Mouse (Mus musculus) stomach, embryonic 15.5 days (tissue): ENCODE results near the gene Kansl1. TPM values are rescaled to one million over a fixed set of nuclear protein-coding genes. Genes with fewer than 3 reads are reported as not detected.

Source experiments
- ATAC-seq: fragments of 200-750 bp; cut with Nextera tagmentation; 2 replicates; pipeline ENCODE4 v1.8.0; 2017; ENCODE audit warnings: low read depth, moderate number of reproducible peaks, moderate TSS enrichment; ENCODE audit not compliant: insufficient read depth, low FRiP score
- H3K27ac ChIP-seq: fragments of 300-500 bp; sonication (generic); 2 replicates; pipeline ENCODE4 v1.5.1; 2015; ENCODE audit warnings: mild to moderate bottlenecking, inconsistent platforms
- H3K27me3 ChIP-seq: fragments of 300-500 bp; sonication (generic); replicated peaks from 2 replicates; pipeline ENCODE4 v1.6.1; 2015; ENCODE audit warnings: inconsistent platforms
- H3K36me3 ChIP-seq: fragments of 300-500 bp; sonication (generic); 2 replicates; pipeline ENCODE4 v1.6.1; 2015; ENCODE audit warnings: inconsistent platforms
- H3K4me1 ChIP-seq: fragments of 300-500 bp; sonication (generic); 2 replicates; pipeline ENCODE4 v1.6.1; 2015; ENCODE audit warnings: inconsistent platforms
- H3K4me2 ChIP-seq: fragments of 300-500 bp; sonication (generic); 2 replicates; pipeline ENCODE4 v1.6.1; 2015; ENCODE audit warnings: mild to moderate bottlenecking, inconsistent platforms
- H3K4me3 ChIP-seq: fragments of 300-500 bp; sonication (generic); replicated peaks from 2 replicates; pipeline ENCODE4 v1.5.1; 2015; ENCODE audit warnings: inconsistent platforms
- H3K9ac ChIP-seq: fragments of 300-500 bp; sonication (generic); 2 replicates; pipeline ENCODE4 v1.6.1; 2015; ENCODE audit warnings: inconsistent platforms
- H3K9me3 ChIP-seq: fragments of 300-500 bp; sonication (generic); 2 replicates; pipeline ENCODE4 v1.6.1; 2016; ENCODE audit warnings: inconsistent platforms
- WGBS: fragments of 180-500 bp; shearing (Covaris S2); methylation state at CpG from one replicate; pipeline ENCODE4 v1.1.7; 2015; 5-methylcytosine and 5-hydroxymethylcytosine counted together
- polyA plus RNA-seq: library from polyadenylated mRNA; unstranded; fragments of >200 nt; fragmentation: Nextera tagmentation; extraction: Ambion mirVana; gene quantifications from 2 replicates; pipeline ENCODE4 v1.2.1, GENCODE M21; 2015

Kansl1 gene
- polyA plus RNA-seq, 1 experiment from 2014 or later: 16.6 TPM

DNA sequence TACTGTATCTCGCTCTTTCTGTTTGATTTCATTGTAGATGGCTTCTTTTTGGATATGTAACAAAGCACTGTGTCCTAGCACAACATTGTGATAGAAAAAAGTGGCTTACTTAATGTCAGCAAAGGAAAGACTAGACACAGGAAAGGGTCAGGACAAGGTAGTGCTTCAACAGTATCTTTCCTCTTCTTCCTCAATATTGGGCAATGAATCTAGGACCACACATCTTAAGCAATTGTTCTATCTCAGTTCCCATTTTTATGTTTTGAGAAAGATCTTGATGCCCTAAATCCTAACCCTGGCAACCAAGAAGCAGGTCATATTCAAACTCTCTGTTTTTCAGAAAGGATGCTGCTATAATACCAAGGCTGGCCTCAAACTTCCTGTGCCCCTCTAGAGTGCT, 81.4 kb downstream of the Kansl1 start:
- no peak for ATAC-seq
- Histone ChIP-seq H3K9ac (no peak overlapping the region), H3K4me2 (no peak overlapping the region), H3K4me3 (no peak overlapping the region), H3K27me3 (no peaks in the 10 kb centered on the region), H3K27ac (no peak overlapping the region), H3K9me3 (no peaks in the 10 kb centered on the region), H3K36me3 (no peaks in the 10 kb centered on the region), H3K4me1 (no peaks in the 10 kb centered on the region)
- 93% methylated on average over 1 of the region's 1 CpGs for WGBS

DNA sequence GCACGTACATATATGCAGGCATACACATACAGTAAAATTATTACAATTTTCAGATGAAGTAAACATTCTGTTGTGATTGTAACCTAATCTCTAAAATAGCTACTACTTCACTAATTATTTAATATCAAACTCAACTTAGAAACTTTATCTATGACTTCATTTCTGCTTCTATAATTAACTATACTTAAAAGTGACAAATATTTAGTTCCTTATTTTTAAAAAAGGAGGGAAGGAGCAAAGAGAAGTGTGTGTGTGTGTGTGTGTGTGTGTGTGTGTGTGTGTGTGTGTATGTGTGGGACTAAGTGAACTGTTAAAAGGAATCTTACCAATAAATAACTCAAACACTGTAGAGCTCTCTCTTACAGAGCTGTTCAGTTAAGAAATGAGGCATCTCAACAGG, 82.1 kb downstream of the Kansl1 start:
- WGBS: 91% methylated on average over 1 of the region's 1 CpGs

DNA sequence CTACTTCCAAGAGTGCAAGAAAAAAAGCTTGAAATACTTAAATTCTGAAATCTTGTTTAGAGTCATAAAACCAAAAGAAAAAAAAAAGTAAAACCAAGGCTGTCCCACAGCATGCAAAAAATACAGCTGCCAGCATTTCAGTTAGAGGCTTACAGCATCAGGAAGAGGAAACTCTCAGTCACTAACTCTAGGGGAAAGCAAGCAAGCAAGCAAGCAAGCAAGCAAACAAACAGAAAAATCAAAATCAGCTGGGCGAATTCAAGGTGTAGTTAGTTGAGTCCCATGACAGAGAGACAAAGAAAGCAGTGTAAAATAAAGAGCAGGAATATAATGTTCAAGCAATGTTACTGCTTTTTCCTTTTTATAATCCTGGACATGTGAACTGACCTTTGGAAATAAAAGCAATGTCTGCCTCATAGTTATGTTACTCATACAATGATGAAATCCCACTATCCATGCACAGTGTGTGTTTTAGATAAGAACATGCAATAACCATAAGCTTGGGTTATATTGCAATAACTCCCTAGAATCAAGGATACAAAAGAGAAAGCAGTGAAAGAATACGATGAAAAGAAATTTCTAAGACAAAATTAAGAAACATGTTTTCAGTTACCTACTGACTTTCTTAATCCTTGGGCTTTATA, 85.4 kb downstream of the Kansl1 start:
- no peak overlapping the region for H3K27ac ChIP-seq
- 80% methylated on average over 2 of the region's 2 CpGs for WGBS
- ATAC-seq: no peak

More for the DNA sequence above, 82.1 kb downstream of the Kansl1 start:
- Histone ChIP-seq H3K4me3 (no peak overlapping the region), H3K4me1 (no peaks in the 10 kb centered on the region), H3K4me2 (no peak overlapping the region), H3K27ac (no peak overlapping the region), H3K27me3 (no peaks in the 10 kb centered on the region), H3K9me3 (no peaks in the 10 kb centered on the region), H3K36me3 (no peaks in the 10 kb centered on the region), H3K9ac (no peak overlapping the region)
- no peak for ATAC-seq

DNA sequence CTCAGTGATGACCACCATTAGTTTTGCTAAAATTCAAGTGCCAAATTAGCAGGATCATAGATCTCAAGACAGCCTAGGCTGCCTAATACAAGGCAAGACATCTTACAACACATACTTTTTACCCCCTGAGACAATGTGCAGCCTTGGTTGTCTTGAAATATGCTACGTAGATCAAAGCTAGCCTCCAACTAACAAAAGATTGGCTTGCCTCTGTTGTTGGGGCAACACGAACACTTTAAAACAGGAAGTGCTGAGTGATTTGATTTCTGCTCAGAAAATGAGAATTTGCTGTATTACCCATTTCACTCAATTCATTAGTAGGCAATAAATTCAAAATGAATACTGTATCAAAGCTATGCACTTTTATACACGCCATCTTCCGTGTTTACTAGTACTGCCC, 86.8 kb downstream of the Kansl1 start:
- ATAC-seq: no peak
- H3K4me2 ChIP-seq: no peak overlapping the region
- H3K36me3 ChIP-seq: no peaks in the 10 kb centered on the region
- H3K9me3 ChIP-seq: no peaks in the 10 kb centered on the region
- no peaks in the 10 kb centered on the region for H3K4me1 ChIP-seq
- H3K4me3 ChIP-seq: no peak overlapping the region
- no peak overlapping the region for H3K27ac ChIP-seq
- no peaks in the 10 kb centered on the region for H3K27me3 ChIP-seq
- WGBS: 82% methylated on average over 4 of the region's 4 CpGs
- H3K9ac ChIP-seq: no peak overlapping the region

More for the DNA sequence above, 85.4 kb downstream of the Kansl1 start:
- Histone ChIP-seq H3K4me3 (no peak overlapping the region), H3K36me3 (no peaks in the 10 kb centered on the region), H3K9ac (no peak overlapping the region), H3K9me3 (no peaks in the 10 kb centered on the region), H3K4me2 (no peak overlapping the region), H3K4me1 (no peaks in the 10 kb centered on the region), H3K27me3 (no peaks in the 10 kb centered on the region)

DNA sequence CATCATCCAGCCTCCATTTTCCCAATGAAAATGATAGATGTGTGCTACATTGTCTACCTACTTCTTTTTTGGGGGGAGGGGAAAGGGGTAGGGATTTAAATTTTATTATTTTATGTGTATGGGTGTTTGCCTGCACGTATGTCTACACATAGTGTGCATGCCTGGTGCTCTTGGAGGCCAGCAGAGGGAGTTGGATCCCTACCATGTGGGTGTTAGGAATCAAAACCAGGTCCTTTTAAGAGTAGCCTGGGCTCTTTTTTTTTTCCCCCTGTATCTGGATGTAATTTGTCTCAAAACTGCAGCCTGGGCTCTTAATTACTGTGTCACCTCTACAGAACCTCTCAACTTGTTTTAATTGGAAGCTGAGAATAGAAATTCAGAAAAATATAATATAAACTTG, 89.0 kb downstream of the Kansl1 start:
- Histone ChIP-seq H3K27ac (no peak overlapping the region), H3K9ac (no peak overlapping the region), H3K4me2 (no peak overlapping the region), H3K36me3 (peaks cover under 1% of the 10 kb centered on the region; the same call in 1 of the 2 replicates), H3K27me3 (no peaks in the 10 kb centered on the region), H3K9me3 (no peaks in the 10 kb centered on the region), H3K4me3 (no peak overlapping the region), H3K4me1 (no peaks in the 10 kb centered on the region)
- 87% methylated on average over 1 of the region's 1 CpGs for WGBS
- ATAC-seq: no peak

DNA sequence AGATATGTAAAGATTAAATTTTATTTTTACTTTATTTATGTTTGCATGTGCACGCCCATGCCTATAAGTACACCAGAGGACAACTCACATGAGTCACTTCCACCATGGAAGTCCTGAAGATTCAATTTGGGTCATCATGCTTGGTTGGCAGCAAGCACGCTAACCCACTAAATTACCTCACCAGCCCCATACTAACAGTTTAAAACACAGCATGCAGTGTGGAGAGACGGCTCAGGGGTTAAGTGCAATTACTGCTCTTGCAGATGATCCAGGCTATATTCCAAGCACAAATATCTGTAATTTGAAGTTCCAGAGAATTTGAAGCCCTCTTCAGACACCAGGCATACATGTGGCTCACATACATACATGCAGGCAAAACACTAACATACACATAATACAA, 92.4 kb downstream of the Kansl1 start:
- Histone ChIP-seq H3K36me3 (peaks cover 13% of the 10 kb centered on the region), H3K9ac (no peak overlapping the region), H3K4me2 (no peak overlapping the region), H3K4me1 (no peaks in the 10 kb centered on the region), H3K4me3 (no peak overlapping the region), H3K27me3 (no peaks in the 10 kb centered on the region), H3K9me3 (no peaks in the 10 kb centered on the region), H3K27ac (no peak overlapping the region)
- WGBS: 89% methylated on average over 3 of the region's 3 CpGs
- ATAC-seq: no peak

DNA sequence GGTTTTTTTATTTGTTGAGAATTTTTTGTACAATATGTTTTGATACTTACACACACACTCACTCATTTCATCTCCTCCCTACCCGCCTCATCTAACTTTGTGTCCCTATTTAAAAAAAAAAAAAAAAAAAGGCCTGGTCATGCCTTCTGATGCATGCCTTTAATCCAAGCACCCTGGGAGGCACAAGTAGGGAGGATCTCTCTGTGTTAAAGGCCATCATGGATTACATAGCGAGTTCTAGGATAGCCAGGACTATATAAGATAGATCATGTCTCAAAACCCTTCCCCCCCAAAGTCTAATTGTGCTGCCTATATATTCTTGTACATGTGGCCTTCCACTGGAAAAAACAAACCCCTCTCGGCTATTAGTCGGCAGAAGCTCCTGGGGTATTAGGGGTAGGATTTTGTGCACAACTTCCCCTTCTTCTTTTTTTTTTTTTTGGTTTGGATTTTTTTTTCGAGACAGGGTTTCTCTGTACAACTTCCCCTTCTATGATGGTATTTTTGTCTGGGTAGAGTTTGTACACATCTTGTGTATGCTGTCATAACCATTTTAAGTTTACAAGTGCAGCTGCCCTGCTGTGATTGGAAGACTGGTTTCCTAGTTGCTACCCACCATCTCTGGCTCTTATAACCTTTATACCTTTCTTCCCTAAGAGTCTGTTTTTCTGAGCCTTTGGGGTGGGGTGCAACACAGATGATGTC, 101.0 kb downstream of the Kansl1 start:
- Histone ChIP-seq H3K9ac (no peak overlapping the region), H3K9me3 (no peaks in the 10 kb centered on the region), H3K4me2 (no peak overlapping the region), H3K27ac (no peak overlapping the region), H3K27me3 (no peaks in the 10 kb centered on the region), H3K4me1 (no peaks in the 10 kb centered on the region), H3K36me3 (no peaks in the 10 kb centered on the region), H3K4me3 (no peak overlapping the region)
- ATAC-seq: no peak
- WGBS: 83% methylated on average over 5 of the region's 5 CpGs

DNA sequence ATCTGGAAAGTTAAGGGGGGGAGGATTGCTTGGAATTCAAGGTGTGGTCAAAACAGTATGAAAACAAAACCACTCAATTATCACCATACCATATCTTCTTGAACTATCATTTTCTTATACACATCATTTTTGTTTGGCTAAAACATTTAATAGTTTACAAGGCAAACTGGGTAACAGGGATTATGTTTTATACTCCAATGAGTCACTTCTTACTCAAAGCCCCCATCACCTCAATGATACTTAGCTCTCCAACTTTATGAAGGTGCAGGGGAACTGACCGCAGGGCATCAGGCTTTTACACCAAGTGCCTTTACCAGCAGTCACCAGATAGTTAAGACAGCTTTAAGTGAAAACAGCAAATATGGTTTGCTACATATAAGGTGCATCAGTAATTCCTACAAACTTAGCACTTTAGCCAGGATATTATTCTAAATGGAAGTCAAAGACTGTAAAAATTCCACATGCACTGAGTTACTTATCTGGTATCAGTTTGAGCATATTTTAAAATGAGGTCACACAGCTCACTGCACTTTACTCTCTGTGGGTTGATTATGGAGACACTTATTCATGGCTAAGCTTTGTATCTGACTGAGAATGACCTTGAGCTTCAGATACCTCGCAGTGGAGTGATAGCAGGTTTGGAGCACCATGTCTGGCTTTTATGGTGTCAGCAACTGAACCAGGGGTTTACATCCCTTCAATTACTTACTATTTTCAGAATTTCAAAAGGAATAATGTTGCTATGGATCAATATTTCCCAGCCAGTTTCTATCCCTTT, 104.6 kb downstream of the Kansl1 start:
- H3K27ac ChIP-seq: no peak overlapping the region
- no peaks in the 10 kb centered on the region for H3K4me1 ChIP-seq
- H3K9ac ChIP-seq: no peak overlapping the region
- no peak overlapping the region for H3K4me2 ChIP-seq
- H3K36me3 ChIP-seq: no peaks in the 10 kb centered on the region
- no peak overlapping the region for H3K4me3 ChIP-seq
- no peaks in the 10 kb centered on the region for H3K9me3 ChIP-seq
- H3K27me3 ChIP-seq: no peaks in the 10 kb centered on the region
- WGBS: 86% methylated on average over 2 of the region's 2 CpGs
- ATAC-seq: no peak

DNA sequence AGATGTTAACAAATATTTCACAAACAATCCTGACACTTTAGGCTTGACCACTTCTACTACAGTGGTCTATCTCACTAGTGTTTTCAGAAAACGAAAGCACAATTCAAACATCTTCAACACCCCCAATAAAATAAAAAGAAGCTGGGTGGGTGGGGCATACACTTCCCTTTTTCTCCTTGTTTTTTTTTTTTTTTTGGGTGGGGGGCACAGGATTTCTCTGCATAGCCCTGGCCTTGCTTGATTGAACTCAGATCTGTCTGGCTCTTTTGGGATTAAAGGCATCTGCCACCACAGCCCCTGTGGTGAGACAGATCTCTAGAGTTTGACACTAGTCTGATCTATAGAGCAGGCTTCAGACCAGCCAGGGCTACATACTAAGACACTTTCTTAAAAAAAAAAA, 106.0 kb downstream of the Kansl1 start:
- Histone ChIP-seq H3K9me3 (no peaks in the 10 kb centered on the region), H3K4me2 (no peak overlapping the region), H3K9ac (no peak overlapping the region), H3K27ac (no peak overlapping the region), H3K4me1 (no peaks in the 10 kb centered on the region), H3K27me3 (no peaks in the 10 kb centered on the region), H3K4me3 (no peak overlapping the region), H3K36me3 (no peaks in the 10 kb centered on the region)
- 94% methylated on average over 1 of the region's 1 CpGs for WGBS
- no peak for ATAC-seq

DNA sequence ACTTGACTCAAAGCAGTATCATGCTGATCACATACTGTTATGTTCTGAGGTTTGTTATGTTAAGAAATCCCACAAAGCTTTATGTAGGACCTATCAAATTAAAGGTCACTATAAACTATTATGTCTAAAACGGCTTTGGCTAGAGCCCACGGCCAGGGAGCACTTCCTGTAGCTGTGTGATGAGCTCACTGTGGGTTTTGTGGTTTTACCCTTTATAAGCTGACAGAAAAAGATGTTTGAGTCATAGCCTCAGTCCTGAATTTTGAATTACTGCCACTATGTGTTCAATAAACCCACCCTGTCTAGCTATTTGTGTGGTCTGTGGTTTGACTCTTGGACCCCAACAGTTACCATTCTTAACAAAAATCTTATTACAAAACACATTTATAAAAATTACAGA, 106.9 kb downstream of the Kansl1 start:
- WGBS: 27% methylated on average over 2 of the region's 2 CpGs
- 0 out of 2 replicates have a peak, but pooled peaks cover 1% of the 10 kb centered on the region for H3K36me3 ChIP-seq
- no peak overlapping the region for H3K4me3 ChIP-seq
- H3K4me1 ChIP-seq: no peaks in the 10 kb centered on the region
- no peak overlapping the region for H3K4me2 ChIP-seq
- no peak overlapping the region for H3K27ac ChIP-seq
- no peaks in the 10 kb centered on the region for H3K27me3 ChIP-seq
- no peak for ATAC-seq
- H3K9ac ChIP-seq: no peak overlapping the region
- H3K9me3 ChIP-seq: no peaks in the 10 kb centered on the region

DNA sequence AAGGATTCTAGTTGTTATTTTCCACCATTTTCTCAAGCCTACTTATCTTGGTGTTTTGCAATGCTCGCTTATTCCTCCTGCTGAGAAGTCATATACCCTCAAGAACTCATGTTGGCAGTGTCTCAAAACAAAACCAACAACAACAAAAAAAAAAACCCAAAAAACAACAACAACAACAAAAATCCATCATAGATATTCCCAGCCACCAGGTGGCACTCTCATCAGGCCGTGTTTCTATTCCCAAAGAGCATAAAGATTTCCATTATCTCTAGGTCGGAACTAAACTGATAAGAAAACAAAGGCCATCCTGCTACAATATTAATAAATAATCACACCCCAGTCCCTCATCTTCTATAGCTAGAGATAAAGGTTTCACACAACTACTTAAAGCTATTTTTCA, 121.7 kb downstream of the Kansl1 start:
- Histone ChIP-seq H3K4me2 (no peak overlapping the region), H3K36me3 (peaks cover 47% of the 10 kb centered on the region), H3K27me3 (no peaks in the 10 kb centered on the region), H3K27ac (no peak overlapping the region), H3K9me3 (no peaks in the 10 kb centered on the region), H3K4me3 (no peak overlapping the region), H3K9ac (no peak overlapping the region), H3K4me1 (no peaks in the 10 kb centered on the region)
- 71% methylated on average over 3 of the region's 3 CpGs for WGBS
- ATAC-seq: no peak

DNA sequence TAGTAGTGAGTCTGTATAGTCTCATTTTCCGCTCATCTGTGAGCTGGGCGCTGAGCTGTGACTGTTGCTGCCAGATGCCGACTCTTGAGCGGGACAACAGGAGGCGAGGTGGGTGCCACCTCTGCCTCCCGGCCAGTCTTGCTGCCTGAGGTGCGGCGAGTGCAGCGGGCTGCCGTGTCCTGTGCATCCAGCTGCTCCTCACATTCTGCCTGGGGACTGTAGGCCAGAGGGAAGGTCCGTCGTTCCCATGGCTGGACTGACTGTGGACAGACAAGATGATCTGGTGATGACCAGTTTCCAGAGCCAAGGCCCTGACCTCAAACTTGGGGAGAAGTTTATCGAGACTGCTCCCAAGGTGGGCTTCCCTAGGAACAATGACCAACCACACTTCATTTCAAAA, 133.7 kb downstream of the Kansl1 start:
- Histone ChIP-seq H3K27ac (no peak overlapping the region), H3K4me2 (no peak overlapping the region), H3K36me3 (peaks cover 56% of the 10 kb centered on the region), H3K9me3 (no peaks in the 10 kb centered on the region), H3K9ac (no peak overlapping the region), H3K4me1 (no peaks in the 10 kb centered on the region), H3K27me3 (no peaks in the 10 kb centered on the region), H3K4me3 (no peak overlapping the region)
- WGBS: 91% methylated on average over 13 of the region's 13 CpGs
- ATAC-seq: no peak
